Mouse (Mus musculus): Measurements from ENCODE around the gene Pde10a.

DNA sequence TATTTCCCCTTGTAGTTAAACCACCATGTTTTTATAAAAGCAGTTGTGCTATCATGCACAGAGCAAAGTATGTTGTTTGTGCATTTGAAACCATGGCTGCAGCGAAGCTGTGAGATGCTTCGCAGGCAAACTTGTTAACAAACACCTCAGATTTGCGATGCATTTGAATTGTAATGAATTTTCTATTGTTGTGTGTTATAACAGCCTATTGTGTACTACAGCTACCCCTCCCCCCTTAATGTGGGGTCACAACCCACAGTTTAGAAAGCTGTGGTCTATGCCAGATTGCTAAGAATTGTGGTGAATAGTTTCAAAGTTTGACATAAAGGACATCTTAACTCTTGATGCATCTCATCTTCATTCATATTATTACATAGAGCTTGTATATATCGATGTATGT, 435.2 kb downstream of the Pde10a start:
- TF ChIP-seq POLR2A (IDR thresholded peaks at IDR 0.05; ENCODE audit: low read depth, low read length) (no peak), CTCF (IDR thresholded peaks at IDR 0.05; ENCODE audit: extremely low read depth, insufficient read depth, insufficient read length, insufficient replicate concordance) (no peak)
